Mouse (Mus musculus) layer of hippocampus, adult 11-12 months (tissue): ENCODE measurements around the gene Lyg2.

Experiments used
- DNase-seq: peaks from one replicate; pipeline ENCODE4 v3.0.0; 2022; ENCODE audit warnings: low spot score

Lyg2 gene

DNA sequence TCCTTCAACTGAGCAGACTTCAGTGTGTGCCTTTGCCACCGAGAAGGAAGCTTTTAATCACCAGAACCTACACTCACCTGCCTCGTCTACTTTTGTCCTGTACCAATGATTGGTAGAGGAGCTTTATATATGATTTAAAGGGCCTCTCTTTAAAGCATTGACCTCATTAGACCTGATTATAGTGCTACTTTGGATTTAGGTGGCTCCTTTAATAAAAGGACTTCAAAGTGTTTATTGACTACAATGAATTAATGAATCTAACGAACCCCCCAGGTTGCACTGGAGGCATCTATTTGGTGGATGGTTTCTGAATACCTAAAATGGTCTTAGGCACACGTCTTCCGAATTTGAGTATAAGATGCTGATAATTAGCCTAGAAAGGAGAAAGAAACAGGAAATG lies at the start of gene Lyg2:
Lyg2 (minus strand) TSS at position 101 of the 400 bp plus-strand sequence.
- no peak for DNase-seq

DNA sequence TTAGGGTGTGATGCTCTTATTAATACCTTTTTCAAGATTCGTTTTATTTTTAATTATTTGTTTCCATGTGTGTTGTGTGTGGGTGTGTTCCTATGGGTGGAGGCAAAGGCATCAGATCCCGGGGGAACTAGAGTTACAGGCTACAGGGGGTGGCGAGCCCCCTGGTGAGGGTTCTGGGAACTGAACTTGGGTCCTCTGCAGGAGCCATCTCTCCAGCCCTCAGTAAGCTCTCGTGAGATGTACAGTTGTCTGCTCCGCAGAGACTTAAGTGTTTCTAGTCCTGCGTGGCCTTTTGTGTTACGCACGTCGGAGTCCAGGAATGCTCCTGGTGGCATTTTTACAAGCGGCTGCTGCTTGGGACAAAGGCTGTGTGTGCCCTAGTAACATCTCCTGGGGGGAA lies 49.3 kb upstream of the Lyg2 start:
- DNase-seq, result no peak

DNA sequence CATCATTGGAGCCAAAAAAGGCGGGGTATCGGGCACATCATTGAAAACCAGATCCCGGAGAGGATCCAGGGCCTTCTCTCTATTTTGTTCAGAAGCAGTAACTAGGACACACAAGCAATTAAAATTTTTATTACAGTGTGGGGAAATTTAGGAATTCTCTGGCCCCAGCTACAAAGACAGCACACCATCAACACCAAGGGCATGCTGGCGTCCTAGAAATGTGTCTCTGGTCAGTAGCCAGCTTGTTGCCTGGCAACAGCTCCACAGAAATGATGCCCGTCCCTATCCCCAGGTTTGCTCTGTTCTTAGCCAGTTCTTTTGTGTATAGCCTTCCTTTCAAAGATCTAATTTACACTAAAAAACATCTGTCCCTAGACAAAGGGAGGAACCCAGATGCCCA lies 43.2 kb upstream of the Lyg2 start:
- DNase-seq, result peak; percentile 19

DNA sequence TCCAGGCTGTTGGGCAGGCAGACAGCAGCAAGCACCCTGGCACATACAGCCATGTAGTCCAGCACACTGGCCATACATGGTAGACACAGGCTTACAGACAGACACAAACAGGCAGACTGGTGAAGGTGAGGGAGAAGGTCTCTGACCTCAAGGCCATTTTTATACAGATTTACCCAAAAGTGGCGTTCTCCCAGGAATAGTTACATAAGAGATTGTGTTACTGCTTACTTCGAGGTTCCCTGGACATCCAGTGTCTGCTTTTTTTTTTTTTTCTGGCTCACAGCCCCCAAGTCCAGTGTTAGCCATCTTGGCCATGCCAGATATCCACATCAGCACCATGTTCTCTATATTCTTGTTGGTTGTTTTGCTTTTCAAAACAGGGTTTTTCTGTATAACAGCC lies 42.2 kb upstream of the Lyg2 start:
- no peak for DNase-seq

DNA sequence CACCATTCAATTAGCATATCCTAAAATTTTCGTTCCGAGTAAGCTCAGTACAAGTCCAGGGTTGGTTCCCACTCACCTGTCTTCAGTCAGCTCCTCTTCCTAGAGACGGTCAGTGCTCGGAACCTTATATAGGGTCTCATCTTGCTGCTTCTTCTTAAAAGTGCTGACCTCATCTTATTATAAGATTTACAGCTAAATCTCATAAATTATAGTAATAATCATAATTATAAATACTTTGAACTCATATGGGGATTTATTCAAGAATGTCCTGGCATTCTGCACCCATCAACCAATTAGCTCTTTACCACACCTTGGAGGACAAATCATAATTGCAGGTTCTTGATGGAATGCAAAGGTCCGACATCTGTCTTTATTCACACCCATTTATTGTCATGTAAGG lies 41.4 kb upstream of the Lyg2 start, which contains the start of gene Lyg1:
Lyg1 (minus strand) TSS at position 101 of the 400 bp plus-strand sequence.
- DNase-seq, result no peak

DNA sequence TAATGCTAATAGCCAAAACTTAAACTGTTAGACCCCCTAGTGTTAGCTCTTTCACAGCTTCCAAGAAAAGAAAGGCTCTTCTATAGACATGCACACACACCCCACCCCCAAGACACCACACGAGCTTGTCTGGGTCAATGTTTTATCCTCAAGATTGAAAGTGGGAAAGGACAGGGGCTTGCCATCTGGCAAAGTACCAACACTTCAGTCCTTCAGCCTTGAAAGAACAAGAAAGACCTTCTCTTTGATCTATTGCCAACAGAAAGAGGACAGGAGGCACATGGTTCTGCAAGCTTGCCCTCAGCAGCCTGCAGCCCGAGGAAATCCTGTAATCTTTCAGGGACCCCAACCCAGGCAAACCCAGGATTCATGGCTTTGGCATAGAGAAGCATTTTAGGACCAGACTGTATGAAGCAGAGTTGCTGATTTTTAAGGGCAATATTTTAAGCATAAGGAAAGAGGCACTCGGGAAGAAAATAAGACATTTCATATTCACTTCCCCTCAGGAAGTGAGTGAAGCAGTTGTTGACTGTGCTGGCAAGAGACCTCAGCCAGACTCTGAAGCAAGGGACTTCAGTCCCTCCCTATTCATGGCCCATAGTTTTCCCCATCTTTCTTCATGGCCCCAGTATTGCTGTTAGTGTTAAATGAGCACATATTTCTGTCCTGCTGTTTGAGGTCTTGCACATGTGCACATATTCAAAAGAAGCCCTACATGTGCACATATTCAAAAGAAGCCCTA lies 40.6 kb upstream of the Lyg2 start:
- no peak for DNase-seq

DNA sequence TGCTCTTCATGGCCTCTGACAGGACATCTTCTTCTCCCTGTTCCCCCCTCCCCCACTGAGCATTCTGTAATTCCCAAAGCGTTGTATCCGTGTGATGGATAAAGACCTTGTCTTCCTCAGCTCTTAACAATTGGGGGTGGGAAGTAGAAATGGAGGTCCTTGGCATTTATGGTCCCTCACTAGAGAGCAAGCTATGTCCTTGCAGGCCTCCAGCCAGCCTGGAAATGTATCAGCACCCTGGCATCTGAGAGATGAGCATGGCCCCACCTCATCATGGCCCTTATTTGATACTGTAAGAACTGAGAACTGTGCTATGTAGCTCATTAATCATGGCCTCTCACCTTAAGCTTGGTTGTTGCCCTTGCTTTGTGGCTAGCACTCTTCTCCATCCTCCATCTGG lies 39.0 kb upstream of the Lyg2 start:
- no peak for DNase-seq

DNA sequence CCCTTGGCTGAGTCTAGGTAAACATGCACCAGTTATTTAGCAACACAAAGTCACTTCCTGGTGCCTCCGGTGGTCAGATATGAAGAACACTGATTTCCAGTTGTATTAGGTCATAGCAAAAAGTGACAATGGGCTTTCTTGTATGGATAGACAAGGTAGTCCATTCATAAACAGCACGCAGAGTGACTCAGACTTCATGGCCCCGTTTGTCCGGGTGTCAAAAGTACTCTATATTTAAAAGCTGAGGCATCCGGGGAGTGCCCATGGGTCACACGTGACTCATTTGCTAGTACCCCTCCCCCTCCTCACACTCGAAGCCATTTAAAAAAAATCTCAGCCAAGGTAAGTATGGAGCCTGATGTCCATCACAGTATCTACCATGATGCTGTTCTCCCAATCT lies 38.5 kb upstream of the Lyg2 start:
- DNase-seq, result no peak

DNA sequence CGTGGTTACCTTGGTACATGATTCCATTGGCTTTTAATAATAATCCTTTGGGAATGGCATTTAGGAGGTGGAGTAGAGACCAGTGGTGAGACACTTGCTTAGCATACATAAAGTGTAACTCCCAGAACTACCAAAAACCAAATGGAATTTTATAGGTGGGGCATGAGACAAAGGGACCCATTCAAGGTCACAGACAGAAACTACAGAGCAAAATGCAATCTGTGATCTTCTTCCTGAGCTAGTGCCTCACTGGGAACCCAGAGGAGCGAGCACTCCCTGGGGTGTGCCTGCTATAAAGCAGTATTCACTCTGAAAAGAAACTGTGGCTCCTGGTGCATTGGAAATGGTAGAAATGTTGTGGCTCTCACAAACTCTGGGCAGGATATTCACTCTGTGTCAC lies 32.6 kb upstream of the Lyg2 start:
- no peak for DNase-seq

DNA sequence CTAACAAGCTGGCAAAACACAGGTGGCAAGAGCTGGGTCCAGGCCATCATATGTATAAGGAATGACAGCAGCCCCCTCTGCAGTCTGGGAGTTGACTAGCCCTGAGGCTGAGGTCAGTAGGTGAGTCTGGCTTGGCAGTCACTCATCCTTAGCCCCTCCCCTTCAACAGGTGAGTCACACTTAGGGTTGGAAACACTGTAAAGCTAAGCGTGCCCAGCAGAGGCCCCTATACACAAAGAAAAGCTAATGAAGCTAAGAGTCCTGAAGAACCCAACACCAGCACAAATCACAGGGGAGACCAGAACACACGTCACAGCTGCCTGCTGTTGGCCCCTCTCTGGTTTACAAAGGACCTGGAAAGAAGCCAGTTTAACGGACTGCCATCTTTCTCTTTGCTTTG lies 15.5 kb upstream of the Lyg2 start:
- no peak for DNase-seq

DNA sequence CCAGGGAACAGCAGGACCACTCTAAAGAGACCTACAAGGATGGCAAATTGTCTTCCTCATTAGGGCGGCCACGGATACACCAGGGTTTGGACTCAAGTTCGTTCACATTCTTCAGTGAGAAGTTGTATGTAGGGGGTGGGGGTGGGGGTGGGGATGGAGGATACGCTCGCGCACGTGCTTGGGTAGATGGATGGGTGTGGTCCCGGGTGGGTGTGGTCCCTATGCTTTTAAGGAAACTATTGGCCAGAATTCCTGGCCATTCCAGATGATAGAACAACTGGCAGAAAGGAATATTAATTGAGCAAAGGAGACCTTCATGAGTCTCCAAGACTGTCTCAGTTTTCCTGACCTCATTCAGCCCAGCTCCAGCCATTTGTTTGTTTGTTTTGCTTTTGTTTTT lies 9.7 kb upstream of the Lyg2 start:
- no peak for DNase-seq

DNA sequence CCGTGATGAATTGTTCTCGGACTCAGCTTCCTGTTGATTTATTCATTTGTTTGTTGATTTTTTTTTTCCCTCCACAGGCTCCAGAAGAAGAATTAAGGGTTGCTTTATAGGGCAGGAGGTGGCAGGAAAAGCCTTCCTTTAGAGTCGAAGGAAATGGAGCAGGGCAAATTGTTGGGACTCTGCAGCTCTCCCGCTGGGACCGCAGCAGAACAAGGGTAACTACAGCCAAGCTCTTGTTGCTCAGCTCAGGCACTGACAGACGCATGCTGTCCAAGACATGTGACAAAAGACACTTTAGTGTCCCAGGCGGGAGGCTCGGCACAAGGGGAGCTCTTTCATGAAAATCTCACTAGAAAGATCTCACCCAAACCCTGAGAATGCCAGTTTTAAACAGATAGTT lies 6.2 kb upstream of the Lyg2 start:
- DNase-seq, result peak; percentile 23

DNA sequence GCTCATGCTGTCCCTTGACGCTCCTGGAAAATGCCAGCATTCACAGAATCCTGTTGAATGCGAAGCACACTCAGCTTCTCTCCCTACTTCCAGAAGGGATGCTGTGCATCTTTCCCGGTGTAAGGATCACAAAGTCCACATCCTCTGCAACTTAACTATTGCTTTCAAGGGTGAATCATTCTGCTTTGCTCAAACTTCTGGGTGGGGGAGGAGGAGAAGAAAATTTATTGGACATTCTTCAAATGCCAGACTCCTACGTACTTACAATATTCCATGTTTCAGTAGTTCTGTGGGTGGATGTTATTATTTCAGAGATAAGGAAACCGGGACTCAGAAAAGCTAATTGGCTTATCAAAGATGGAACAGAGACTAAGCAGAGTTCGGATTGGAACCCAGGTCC lies 1.8 kb upstream of the Lyg2 start:
- DNase-seq, result no peak

DNA sequence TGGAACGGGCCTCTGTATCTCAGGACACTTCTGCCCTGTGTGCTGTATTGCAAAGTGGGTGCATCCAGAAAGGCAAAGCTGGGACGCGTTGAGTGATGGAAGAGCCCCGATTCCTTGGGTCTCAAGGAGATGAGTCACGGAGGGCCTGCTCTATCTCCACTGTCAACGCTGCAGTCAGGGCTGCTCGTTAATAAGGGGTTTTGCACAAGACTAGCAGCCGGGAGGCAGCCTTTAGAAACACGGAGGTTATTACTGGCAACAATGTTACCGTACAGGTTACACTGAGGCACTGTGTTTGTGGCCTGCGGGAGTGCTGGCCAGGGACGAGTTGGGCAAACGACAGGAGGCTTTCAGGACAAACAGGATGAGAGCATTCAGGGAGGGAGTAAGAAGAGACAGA lies 1.4 kb upstream of the Lyg2 start:
- no peak for DNase-seq

DNA sequence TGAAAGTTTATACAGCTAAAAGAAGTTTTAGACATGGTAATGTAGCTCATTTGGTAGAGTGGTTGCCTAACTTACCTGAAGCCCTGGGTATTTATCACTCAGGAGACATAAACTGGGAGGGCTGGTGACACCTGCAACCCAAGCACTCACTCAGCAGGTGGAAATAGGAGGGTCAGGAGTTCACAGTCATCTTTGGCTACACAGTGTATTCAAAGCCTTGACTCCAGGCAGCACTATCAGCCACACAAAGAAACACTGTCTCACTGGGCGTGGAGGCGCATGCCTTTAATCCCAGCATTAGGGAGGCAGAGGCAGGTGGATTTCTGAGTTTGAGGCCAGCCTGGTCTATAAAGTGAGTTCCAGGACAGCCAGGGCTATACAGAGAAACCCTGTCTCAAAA lies 3.5 kb downstream of the Lyg2 start:
- no peak for DNase-seq

DNA sequence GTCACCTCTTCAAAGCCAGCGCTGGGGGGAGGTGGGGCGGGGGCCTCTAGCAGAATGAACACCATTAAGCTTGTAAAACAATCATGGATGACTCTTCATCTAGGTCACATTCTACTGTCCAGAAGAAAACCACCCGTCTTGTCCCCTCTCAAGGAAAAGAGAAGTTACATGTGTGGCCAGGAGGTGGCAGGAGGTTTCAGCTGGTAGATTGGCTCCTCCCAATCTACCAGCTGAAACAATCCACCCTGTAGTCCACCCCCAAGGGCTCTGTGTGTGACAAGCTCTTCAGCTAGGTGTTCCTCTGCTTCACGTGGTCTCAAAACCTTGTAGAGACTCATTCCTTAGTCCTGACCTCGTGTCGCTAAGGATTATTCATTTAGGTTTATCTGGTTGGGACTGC lies 13.1 kb downstream of the Lyg2 start:
- DNase-seq, result peak; percentile 23

DNA sequence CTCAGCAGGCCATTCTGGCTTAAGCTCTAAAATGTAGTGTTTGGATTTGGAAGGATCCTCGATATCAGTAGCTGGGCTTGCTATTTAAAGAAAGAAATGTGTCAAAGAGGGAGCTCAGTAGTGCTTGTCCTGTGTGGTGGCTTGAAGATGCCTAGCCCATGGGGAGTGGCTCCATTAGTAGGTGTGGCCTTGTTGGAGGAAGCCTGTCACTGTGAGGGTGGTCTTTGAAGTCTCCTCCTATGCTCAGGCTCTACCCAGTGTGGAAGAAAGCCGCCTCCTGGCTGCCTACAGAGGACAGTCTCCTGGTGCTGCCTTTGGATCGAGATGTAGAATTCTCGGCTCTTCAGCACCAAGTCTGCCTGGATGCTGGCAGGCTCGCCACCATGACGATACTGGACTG lies 16.0 kb downstream of the Lyg2 start:
- DNase-seq, result no peak

DNA sequence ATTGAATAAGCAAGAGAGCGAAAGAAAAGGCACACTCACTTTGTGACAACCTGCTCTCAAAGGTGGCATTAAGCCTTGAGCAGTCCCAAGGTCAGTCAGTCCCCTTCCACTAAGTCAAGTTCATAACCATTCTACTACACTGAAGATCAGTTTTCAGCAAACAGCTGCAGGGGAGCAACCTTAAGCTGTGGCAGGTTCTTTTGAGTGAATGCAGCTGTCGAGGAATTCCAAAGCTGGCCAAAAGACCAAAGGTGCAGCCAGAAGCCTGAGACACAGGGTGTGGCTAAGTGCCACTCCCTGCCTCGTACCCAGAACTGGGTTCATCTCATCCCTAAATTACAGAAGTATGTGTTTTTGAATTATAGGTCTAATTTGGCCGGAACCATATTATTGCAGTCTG lies 16.5 kb downstream of the Lyg2 start:
- no peak for DNase-seq

DNA sequence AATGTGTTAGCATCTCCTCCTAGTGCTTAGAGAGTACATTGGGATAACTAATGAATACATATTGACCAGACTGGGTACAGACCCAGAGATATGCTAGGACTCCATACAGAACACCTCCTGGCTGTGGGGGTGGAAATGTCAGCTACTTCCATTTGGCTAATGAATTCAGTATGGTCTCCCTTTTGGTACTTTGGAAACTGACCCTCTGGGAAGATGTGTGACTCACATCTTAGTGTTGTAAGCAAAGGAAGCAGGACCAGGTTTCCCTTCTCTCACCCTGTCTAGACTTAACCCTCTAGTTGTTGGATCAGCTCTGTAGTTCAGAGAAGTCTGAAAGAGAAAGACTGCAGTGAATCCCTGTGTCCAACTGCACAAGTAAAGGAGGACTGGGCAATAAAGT lies 21.7 kb downstream of the Lyg2 start:
- DNase-seq, result no peak

DNA sequence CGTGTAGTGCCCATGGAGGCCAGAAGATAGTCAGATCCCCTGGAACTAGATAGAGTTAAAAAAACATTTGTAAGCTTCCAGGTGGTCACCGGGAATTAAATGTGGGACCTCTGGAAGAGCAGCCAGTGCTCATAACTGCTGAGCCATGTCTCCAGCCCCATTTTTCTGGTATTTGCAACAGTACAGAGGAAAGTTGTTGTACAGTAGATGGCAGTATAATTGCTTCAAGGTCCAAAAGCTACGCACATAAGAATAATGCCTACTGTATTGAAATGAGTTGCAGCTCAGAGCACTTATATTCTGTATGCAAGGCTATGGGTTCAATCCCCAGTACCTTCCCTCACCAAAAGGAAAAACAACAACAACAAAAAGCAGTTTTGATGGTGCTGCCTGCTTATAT lies 24.9 kb downstream of the Lyg2 start:
- DNase-seq, result no peak

DNA sequence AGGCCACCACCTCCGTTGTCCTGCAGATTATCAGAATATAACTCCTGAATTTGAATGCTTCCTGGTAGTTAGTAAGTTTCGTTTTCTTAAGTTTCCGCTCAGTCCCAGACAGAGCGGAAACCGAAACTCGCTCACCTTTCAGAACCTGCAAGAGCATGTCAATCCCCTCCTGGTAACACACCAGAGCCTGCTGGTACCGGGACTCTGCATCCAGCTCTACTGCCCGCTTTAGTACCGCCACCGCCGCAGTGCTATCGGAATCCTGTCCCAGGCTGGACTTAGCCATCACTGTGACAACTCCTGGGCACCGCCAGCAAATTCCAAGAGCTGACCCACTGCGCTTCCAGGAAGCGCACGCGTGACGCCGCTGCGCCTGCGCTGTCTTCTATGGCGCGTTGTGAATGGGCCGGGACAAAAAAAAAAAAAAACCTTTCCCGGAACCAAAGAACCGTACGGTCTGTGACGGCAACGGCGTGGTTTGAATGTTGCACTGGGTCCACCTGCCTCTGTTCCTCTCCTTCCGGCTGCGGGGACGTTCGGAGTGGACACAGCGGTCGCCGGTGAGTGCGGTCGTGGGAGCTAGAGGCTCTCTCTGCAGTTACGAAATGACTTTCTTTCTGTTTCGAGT lies 26.2 kb downstream of the Lyg2 start, which contains the start of the genes Mitd1 and Mrpl30:
Mitd1 (minus strand) TSS at position 387 of the 628 bp plus-strand sequence.
Mrpl30 (plus strand) TSS at position 453 of the 628 bp plus-strand sequence.
- DNase-seq, result peak; percentile 88

DNA sequence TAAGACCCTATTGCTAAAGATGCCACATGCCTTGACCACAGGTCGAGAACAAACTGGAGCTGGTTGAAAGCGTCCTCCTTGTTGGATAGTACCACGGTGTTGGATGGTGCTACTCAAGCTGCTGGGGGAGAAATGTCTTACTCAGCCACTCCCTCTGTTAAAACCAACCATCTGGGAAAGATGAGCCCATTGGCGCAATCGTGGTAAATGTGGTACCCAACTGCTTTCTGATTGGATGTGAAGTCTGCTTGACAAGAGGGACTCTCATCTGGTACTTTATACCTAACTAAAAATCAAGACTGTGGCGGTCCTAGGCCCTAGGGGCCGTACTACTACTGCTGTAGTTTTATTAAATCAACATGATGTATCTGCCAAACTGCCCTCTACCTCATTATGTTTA lies 27.1 kb downstream of the Lyg2 start:
- DNase-seq, result no peak

DNA sequence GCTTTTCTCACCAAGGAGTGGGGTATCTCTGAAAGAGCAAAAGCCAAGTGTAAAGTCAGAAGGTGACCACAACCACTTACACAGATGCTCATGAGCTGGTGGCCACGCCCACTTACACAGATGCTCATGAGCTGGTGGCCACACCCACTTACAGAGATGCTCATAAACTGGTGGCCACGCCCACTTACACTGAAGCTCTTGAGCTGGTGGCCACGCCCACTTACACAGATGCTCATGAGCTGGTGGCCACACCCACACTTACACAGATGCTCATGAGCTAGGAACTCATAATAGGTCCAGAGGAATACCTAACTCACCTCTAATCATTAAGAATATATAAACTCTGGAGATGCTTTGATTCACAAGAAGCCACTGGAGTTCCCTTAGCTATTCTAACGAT lies 31.8 kb downstream of the Lyg2 start:
- no peak for DNase-seq

DNA sequence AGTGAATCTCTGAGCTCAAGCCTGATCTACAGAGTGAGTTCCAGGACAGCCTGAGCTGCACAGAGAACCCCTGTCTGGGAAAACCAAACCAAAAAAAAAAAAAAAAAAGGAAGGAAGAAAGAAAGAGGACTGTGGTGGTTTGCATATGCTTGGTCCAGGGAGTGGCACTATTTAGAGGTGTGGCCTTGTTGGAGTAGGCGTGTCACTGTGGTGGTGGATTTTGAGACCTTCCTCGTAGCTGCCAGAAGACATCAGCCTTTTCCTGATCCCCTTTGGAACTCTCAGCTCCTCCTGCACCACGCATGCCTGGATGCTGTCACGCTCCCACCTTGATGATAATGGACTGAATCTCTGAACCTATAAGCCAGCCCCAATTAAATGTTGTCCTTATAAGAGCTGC lies 32.9 kb downstream of the Lyg2 start:
- DNase-seq, result no peak
